Mouse (Mus musculus): Measurements from ENCODE around the gene Nudt7. TPM values are rescaled to one million over a fixed set of nuclear protein-coding genes. Genes with fewer than 3 reads are reported as not detected.
A peak's percentile ranks its signal among the peaks of the same experiment; 100 is the strongest.

Gene Nudt7
- polyA plus RNA-seq, 1 experiment from 2014 or later: 13.7 TPM

GRCm38 (mm10) chr8:114131421-114131820, 1.9 kb upstream of the Nudt7 start:
- Histone ChIP-seq H3K9ac (replicated peaks; ENCODE audit: low read depth, low read length) (no peak overlapping the region), H3K27me3 (ENCODE audit: control insufficient read depth, insufficient read depth, low read length) (no peaks in the 10 kb centered on the region), H3K9me3 (ENCODE audit: control insufficient read depth, low read depth, low read length) (no peaks in the 10 kb centered on the region), H3K4me2 (replicated peaks; ENCODE audit: low read depth, low read length) (no peak overlapping the region), H3K4me3 (ENCODE audit: low read depth, low read length) (no peak overlapping the region), H3K27ac (ENCODE audit: low read length) (no peak overlapping the region), H3K36me3 (ENCODE audit: control insufficient read depth, insufficient read depth, low read length) (no peaks in the 10 kb centered on the region), H3K4me1 (ENCODE audit: control insufficient read depth, insufficient read depth, low read length) (peaks cover 7% of the 10 kb centered on the region; the same call in 1 of the 2 replicates)
- no peak for ATAC-seq (ENCODE audit: insufficient number of reproducible peaks, insufficient read depth, low FRiP score, low read depth)
- WGBS: 82% methylated on average over 4 of the region's 4 CpGs

- H3K4me2 ChIP-seq (replicated peaks; ENCODE audit: low read depth, low read length): peak overlapping the region; percentile 71
- no peak overlapping the region for H3K27ac ChIP-seq (ENCODE audit: low read length)
- H3K9me3 ChIP-seq (ENCODE audit: control insufficient read depth, low read depth, low read length): no peaks in the 10 kb centered on the region
- H3K4me3 ChIP-seq (ENCODE audit: low read depth, low read length): peak overlapping the region; percentile 55
- H3K27me3 ChIP-seq (ENCODE audit: control insufficient read depth, insufficient read depth, low read length): no peaks in the 10 kb centered on the region
- 26% methylated on average over 14 of the region's 14 CpGs for WGBS
- no peak overlapping the region for H3K9ac ChIP-seq (replicated peaks; ENCODE audit: low read depth, low read length)
- ATAC-seq (ENCODE audit: insufficient number of reproducible peaks, insufficient read depth, low FRiP score, low read depth): peak; percentile 0; the same call in 1 of the 2 replicates
- H3K4me1 ChIP-seq (ENCODE audit: control insufficient read depth, insufficient read depth, low read length): peaks cover 7% of the 10 kb centered on the region; the same call in 1 of the 2 replicates
- no peaks in the 10 kb centered on the region for H3K36me3 ChIP-seq (ENCODE audit: control insufficient read depth, insufficient read depth, low read length)
Observed at GRCm38 (mm10) chr8:114133050-114133509, 277 bp upstream of the Nudt7 start.

DNA sequence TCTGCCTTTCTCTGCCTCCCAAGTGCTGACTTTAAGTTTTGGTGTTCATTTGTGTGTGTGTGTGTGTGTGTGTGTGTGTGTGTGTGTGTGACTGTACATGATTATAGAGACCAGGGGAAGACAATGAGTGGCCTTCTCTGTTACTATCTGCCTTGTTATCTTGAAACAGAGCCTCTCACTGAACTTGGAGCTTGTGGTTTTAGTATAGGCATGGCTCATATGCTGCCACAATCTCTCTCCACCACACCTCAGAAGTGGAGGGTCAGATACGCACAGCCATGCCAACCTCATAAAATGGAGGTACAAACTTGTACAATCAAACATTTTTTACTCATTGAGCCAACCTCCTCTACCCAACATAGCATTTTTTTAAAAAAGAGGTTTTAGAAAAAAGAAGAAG, 3.4 kb downstream of the Nudt7 start:
- H3K27ac ChIP-seq (ENCODE audit: low read length): no peak overlapping the region
- no peaks in the 10 kb centered on the region for H3K9me3 ChIP-seq (ENCODE audit: control insufficient read depth, low read depth, low read length)
- H3K27me3 ChIP-seq (ENCODE audit: control insufficient read depth, insufficient read depth, low read length): no peaks in the 10 kb centered on the region
- no peaks in the 10 kb centered on the region for H3K36me3 ChIP-seq (ENCODE audit: control insufficient read depth, insufficient read depth, low read length)
- WGBS: 94% methylated on average over 1 of the region's 1 CpGs
- no peak overlapping the region for H3K4me2 ChIP-seq (replicated peaks; ENCODE audit: low read depth, low read length)
- no peak overlapping the region for H3K9ac ChIP-seq (replicated peaks; ENCODE audit: low read depth, low read length)
- H3K4me1 ChIP-seq (ENCODE audit: control insufficient read depth, insufficient read depth, low read length): peaks cover 7% of the 10 kb centered on the region; the same call in 1 of the 2 replicates
- no peak for ATAC-seq (ENCODE audit: insufficient number of reproducible peaks, insufficient read depth, low FRiP score, low read depth)
- no peak overlapping the region for H3K4me3 ChIP-seq (ENCODE audit: low read depth, low read length)

DNA sequence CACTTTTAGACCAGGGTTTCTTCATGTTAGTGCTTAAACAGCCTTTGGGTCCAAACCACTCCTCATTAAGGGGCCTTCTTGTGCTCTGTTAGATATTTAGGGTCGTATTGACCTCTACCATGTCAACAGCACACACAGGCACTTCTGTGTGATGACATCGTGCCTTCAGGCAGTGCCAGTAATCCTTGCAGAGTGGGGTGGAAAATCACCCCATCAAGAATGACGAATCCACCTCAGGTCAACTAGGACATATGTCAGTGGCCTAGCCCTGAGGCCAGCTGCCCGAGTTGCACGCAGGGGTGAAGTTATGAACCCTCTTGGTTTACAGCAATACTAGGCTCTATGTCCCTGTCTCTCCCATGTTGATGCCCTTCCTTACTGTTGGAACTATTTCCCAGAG, 3.8 kb downstream of the Nudt7 start:
- WGBS: 56% methylated on average over 5 of the region's 5 CpGs
- Histone ChIP-seq H3K4me1 (ENCODE audit: control insufficient read depth, insufficient read depth, low read length) (peaks cover 7% of the 10 kb centered on the region; the same call in 1 of the 2 replicates), H3K36me3 (ENCODE audit: control insufficient read depth, insufficient read depth, low read length) (no peaks in the 10 kb centered on the region), H3K27ac (ENCODE audit: low read length) (no peak overlapping the region), H3K9ac (replicated peaks; ENCODE audit: low read depth, low read length) (no peak overlapping the region), H3K9me3 (ENCODE audit: control insufficient read depth, low read depth, low read length) (no peaks in the 10 kb centered on the region), H3K4me3 (ENCODE audit: low read depth, low read length) (no peak overlapping the region), H3K27me3 (ENCODE audit: control insufficient read depth, insufficient read depth, low read length) (no peaks in the 10 kb centered on the region), H3K4me2 (replicated peaks; ENCODE audit: low read depth, low read length) (no peak overlapping the region)
- no peak for ATAC-seq (ENCODE audit: insufficient number of reproducible peaks, insufficient read depth, low FRiP score, low read depth)

DNA sequence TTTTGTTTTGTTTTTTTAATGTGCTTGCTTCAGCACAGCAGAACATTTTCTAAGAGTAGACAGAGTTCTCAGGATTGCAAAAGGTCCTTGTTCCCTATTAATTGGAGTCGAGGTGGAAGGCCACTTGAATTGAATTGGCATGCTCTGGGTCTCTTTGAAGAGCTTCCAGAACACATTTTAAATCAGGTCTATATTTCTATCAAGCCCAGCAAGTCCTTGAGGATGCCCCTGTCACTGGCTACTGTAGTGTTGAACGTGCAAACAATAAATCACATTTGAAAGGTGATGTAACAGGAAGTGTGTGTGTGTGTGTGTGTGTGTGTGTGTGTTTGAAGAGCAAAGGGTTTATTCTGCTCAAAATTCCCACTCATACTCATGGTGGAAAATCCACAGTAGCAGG, 7.1 kb downstream of the Nudt7 start:
- Histone ChIP-seq H3K4me1 (ENCODE audit: control insufficient read depth, insufficient read depth, low read length) (no peaks in the 10 kb centered on the region), H3K4me2 (replicated peaks; ENCODE audit: low read depth, low read length) (no peak overlapping the region), H3K27ac (ENCODE audit: low read length) (no peak overlapping the region), H3K9ac (replicated peaks; ENCODE audit: low read depth, low read length) (no peak overlapping the region), H3K9me3 (ENCODE audit: control insufficient read depth, low read depth, low read length) (no peaks in the 10 kb centered on the region), H3K4me3 (ENCODE audit: low read depth, low read length) (no peak overlapping the region), H3K27me3 (ENCODE audit: control insufficient read depth, insufficient read depth, low read length) (no peaks in the 10 kb centered on the region), H3K36me3 (ENCODE audit: control insufficient read depth, insufficient read depth, low read length) (no peaks in the 10 kb centered on the region)
- WGBS: 72% methylated on average over 2 of the region's 2 CpGs
- no peak for ATAC-seq (ENCODE audit: insufficient number of reproducible peaks, insufficient read depth, low FRiP score, low read depth)

DNA sequence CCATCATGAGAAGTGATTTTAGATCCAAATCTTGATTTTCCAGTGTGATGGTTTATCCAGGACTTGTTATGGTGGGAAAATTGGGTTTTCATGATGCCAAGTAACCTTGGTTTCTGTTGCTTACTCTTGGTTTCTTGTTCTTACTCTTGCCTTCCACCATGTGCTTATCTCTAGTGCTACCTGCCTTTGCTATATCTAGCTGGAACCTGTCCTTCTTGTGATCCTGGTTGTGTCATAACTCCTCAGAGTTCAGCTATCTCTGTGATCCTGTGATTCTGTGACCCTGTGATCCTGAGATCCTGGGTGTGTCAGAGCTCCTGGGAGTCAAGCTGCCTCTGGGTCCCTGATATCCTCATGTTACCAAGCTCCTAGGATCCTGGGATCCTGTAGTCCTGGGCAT, 8.8 kb downstream of the Nudt7 start:
- no peaks in the 10 kb centered on the region for H3K27me3 ChIP-seq (ENCODE audit: control insufficient read depth, insufficient read depth, low read length)
- no peak overlapping the region for H3K4me3 ChIP-seq (ENCODE audit: low read depth, low read length)
- no peak overlapping the region for H3K9ac ChIP-seq (replicated peaks; ENCODE audit: low read depth, low read length)
- H3K27ac ChIP-seq (ENCODE audit: low read length): no peak overlapping the region
- H3K9me3 ChIP-seq (ENCODE audit: control insufficient read depth, low read depth, low read length): no peaks in the 10 kb centered on the region
- H3K4me1 ChIP-seq (ENCODE audit: control insufficient read depth, insufficient read depth, low read length): no peaks in the 10 kb centered on the region
- ATAC-seq (ENCODE audit: insufficient number of reproducible peaks, insufficient read depth, low FRiP score, low read depth): no peak
- no peaks in the 10 kb centered on the region for H3K36me3 ChIP-seq (ENCODE audit: control insufficient read depth, insufficient read depth, low read length)
- H3K4me2 ChIP-seq (replicated peaks; ENCODE audit: low read depth, low read length): no peak overlapping the region

GRCm38 (mm10) chr8:114143645-114144290, 10.4 kb downstream of the Nudt7 start:
- no peak for ATAC-seq (ENCODE audit: insufficient number of reproducible peaks, insufficient read depth, low FRiP score, low read depth)
- Histone ChIP-seq H3K27me3 (ENCODE audit: control insufficient read depth, insufficient read depth, low read length) (no peaks in the 10 kb centered on the region), H3K9me3 (ENCODE audit: control insufficient read depth, low read depth, low read length) (no peaks in the 10 kb centered on the region), H3K27ac (ENCODE audit: low read length) (no peak overlapping the region), H3K9ac (replicated peaks; ENCODE audit: low read depth, low read length) (no peak overlapping the region), H3K4me2 (replicated peaks; ENCODE audit: low read depth, low read length) (no peak overlapping the region), H3K4me1 (ENCODE audit: control insufficient read depth, insufficient read depth, low read length) (no peaks in the 10 kb centered on the region), H3K36me3 (ENCODE audit: control insufficient read depth, insufficient read depth, low read length) (no peaks in the 10 kb centered on the region), H3K4me3 (ENCODE audit: low read depth, low read length) (no peak overlapping the region)
- WGBS: 85% methylated on average over 4 of the region's 4 CpGs

GRCm38 (mm10) chr8:114153311-114154045, 20.1 kb downstream of the Nudt7 start:
- Histone ChIP-seq H3K9me3 (ENCODE audit: control insufficient read depth, low read depth, low read length) (no peaks in the 10 kb centered on the region), H3K4me2 (replicated peaks; ENCODE audit: low read depth, low read length) (no peak overlapping the region), H3K9ac (replicated peaks; ENCODE audit: low read depth, low read length) (no peak overlapping the region), H3K4me1 (ENCODE audit: control insufficient read depth, insufficient read depth, low read length) (no peaks in the 10 kb centered on the region), H3K27ac (ENCODE audit: low read length) (no peak overlapping the region), H3K4me3 (ENCODE audit: low read depth, low read length) (no peak overlapping the region), H3K36me3 (ENCODE audit: control insufficient read depth, insufficient read depth, low read length) (no peaks in the 10 kb centered on the region; the same call in 1 of the 2 replicates), H3K27me3 (ENCODE audit: control insufficient read depth, insufficient read depth, low read length) (no peaks in the 10 kb centered on the region)
- WGBS: 71% methylated on average over 6 of the region's 6 CpGs
- ATAC-seq (ENCODE audit: insufficient number of reproducible peaks, insufficient read depth, low FRiP score, low read depth): no peak
